Mouse (Mus musculus): ENCODE data around the gene Smoc1.

The Smoc1 gene

GRCm38 (mm10) chr12:81083146-81083545, 56.5 kb downstream of the Smoc1 start:
- peak; percentile 68 for DNase-seq

- peak; percentile 84 for DNase-seq
Observed at GRCm38 (mm10) chr12:81085244-81085643, 58.6 kb downstream of the Smoc1 start.

GRCm38 (mm10) chr12:81088131-81088530, 61.5 kb downstream of the Smoc1 start:
- DNase-seq: peak; percentile 67

GRCm38 (mm10) chr12:81091641-81092040, 65.0 kb downstream of the Smoc1 start:
- no peak for DNase-seq

- DNase-seq: peak; percentile 93
Observed at GRCm38 (mm10) chr12:81092641-81093040, 66.0 kb downstream of the Smoc1 start.

- peak; percentile 29 for DNase-seq
Observed at GRCm38 (mm10) chr12:81093211-81093610, 66.6 kb downstream of the Smoc1 start.

- peak; percentile 88 for DNase-seq
Observed at GRCm38 (mm10) chr12:81094766-81095405, 68.3 kb downstream of the Smoc1 start.

GRCm38 (mm10) chr12:81097267-81097666, 70.7 kb downstream of the Smoc1 start:
- peak; percentile 28 for DNase-seq

- peak; percentile 82 for DNase-seq
Observed at GRCm38 (mm10) chr12:81097738-81098137, 71.1 kb downstream of the Smoc1 start.

GRCm38 (mm10) chr12:81099161-81099560, 72.6 kb downstream of the Smoc1 start:
- DNase-seq: peak; percentile 41

GRCm38 (mm10) chr12:81101691-81102090, 75.1 kb downstream of the Smoc1 start:
- peak; percentile 57 for DNase-seq

GRCm38 (mm10) chr12:81104546-81104945, 77.9 kb downstream of the Smoc1 start:
- peak; percentile 51 for DNase-seq

- DNase-seq: peak; percentile 97
Observed at GRCm38 (mm10) chr12:81105721-81106633, 79.4 kb downstream of the Smoc1 start.

- peak; percentile 79 for DNase-seq
Observed at GRCm38 (mm10) chr12:81107278-81108100, 80.9 kb downstream of the Smoc1 start.

GRCm38 (mm10) chr12:81108600-81109011, 82.0 kb downstream of the Smoc1 start:
- DNase-seq: peak; percentile 94

- peak; percentile 45 for DNase-seq
Observed at GRCm38 (mm10) chr12:81110006-81110405, 83.4 kb downstream of the Smoc1 start.

GRCm38 (mm10) chr12:81112321-81112720, 85.7 kb downstream of the Smoc1 start:
- peak; percentile 50 for DNase-seq

- no peak for DNase-seq
Observed at GRCm38 (mm10) chr12:81120301-81120700, 93.7 kb downstream of the Smoc1 start.

- DNase-seq: peak; percentile 3
Observed at GRCm38 (mm10) chr12:81123793-81124192, 97.2 kb downstream of the Smoc1 start.

GRCm38 (mm10) chr12:81126842-81127241, 100.2 kb downstream of the Smoc1 start:
- peak; percentile 61 for DNase-seq

- peak; percentile 21 for DNase-seq
Observed at GRCm38 (mm10) chr12:81128693-81129092, 102.1 kb downstream of the Smoc1 start.

- peak; percentile 90 for DNase-seq
Observed at GRCm38 (mm10) chr12:81130692-81131091, 104.1 kb downstream of the Smoc1 start.

GRCm38 (mm10) chr12:81131114-81131513, 104.5 kb downstream of the Smoc1 start:
- DNase-seq: peak; percentile 88

Measured in heart, adult 11 months (tissue).